Mouse (Mus musculus): Measurements from ENCODE around the gene Fam198a. TPM values are rescaled to one million over a fixed set of nuclear protein-coding genes. Genes with fewer than 3 reads are reported as not detected.

Fam198a gene
- polyA plus RNA-seq, 1 experiment, result not detected

DNA sequence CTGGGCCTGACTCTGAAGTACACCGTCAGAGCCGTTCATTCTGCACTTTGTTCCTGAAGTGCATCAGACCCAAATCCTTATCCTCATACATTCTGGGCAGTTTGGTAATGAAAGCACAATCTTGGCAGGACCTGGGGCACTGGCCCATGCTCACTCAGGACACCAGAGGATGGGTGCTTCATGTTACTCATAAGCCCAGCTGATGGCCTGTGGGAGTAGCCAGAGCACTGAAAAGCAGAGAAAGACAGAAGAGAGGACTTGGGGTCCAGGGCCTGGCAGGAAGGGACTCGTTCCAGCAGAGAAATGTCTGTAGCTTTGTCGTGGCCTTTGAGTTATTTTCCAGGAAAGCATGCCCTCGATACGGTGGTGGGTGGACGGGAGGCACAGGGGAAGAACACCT is 79.0 kb downstream of the Fam198a start:
- no peak overlapping the region for H3K4me3 ChIP-seq (replicated peaks)

More for the DNA sequence above, 79.0 kb downstream of the Fam198a start:
- Histone ChIP-seq H3K9me3 (ENCODE audit: control insufficient read depth, low read length) (no peaks in the 10 kb centered on the region), H3K27me3 (ENCODE audit: control insufficient read depth) (no peaks in the 10 kb centered on the region), H3K36me3 (ENCODE audit: control insufficient read depth) (no peaks in the 10 kb centered on the region), H3K4me1 (ENCODE audit: control insufficient read depth) (no peaks in the 10 kb centered on the region)
- TF ChIP-seq TAL1 (IDR thresholded peaks at IDR 0.05; ENCODE audit: low read length) (no peak), GATA1 (IDR thresholded peaks at IDR 0.05; ENCODE audit: low read length) (no peak)

Other genes with a start within 250 kb of the Fam198a start
- gene Sec22c, start 245.5 kb upstream of the Fam198a start, polyA plus RNA-seq (2012), result 0.28 and 0.31 TPM in 2 replicates
- gene Ss18l2, start 240.7 kb upstream of the Fam198a start, polyA plus RNA-seq (2012), result 1.8 and 3.0 TPM in 2 replicates
- gene Nktr, start 231.8 kb upstream of the Fam198a start, polyA plus RNA-seq (2012), result 1.1 and 1.8 TPM in 2 replicates
- 0.03 and 0.04 TPM in 2 replicates for gene Zfp651, start 191.7 kb upstream of the Fam198a start, polyA plus RNA-seq (2012)
- not detected in 2 replicates for gene Klhl40, start 173.4 kb upstream of the Fam198a start, polyA plus RNA-seq (2012)
- gene Hhatl, start 158.5 kb upstream of the Fam198a start, polyA plus RNA-seq (2012), result not detected in 2 replicates
- gene Ccdc13, start 111.5 kb upstream of the Fam198a start, polyA plus RNA-seq (2012), result not detected in 2 replicates
- 3.0 and 3.7 TPM in 2 replicates for gene Higd1a, start 92.6 kb upstream of the Fam198a start, polyA plus RNA-seq (2012)
- not detected in 2 replicates for gene Ackr2, start 52.6 kb upstream of the Fam198a start, polyA plus RNA-seq (2012)
- not detected in 2 replicates for gene Cyp8b1, start 34.7 kb upstream of the Fam198a start, polyA plus RNA-seq (2012)
- gene Pomgnt2, start 46.1 kb downstream of the Fam198a start, polyA plus RNA-seq (2012), result 0.04 TPM in 1 of 2 replicates, not detected in the other
- 0.81 and 1.5 TPM in 2 replicates for gene Snrk, start 166.3 kb downstream of the Fam198a start, polyA plus RNA-seq (2012)

Data from erythroblast, embryonic 14.5 days (primary cell).